Mouse (Mus musculus) intestine, embryonic 15.5 days (tissue): Measurements from ENCODE around the gene Myo16. TPM values are rescaled to one million over a fixed set of nuclear protein-coding genes. Genes with fewer than 3 reads are reported as not detected.

ENCODE experiments used
- ATAC-seq: fragments of 200-750 bp; cut with Nextera tagmentation; 2 replicates; pipeline ENCODE4 v1.8.0; 2017; ENCODE audit warnings: moderate TSS enrichment, moderate library complexity
- H3K27ac ChIP-seq: fragments of 300-500 bp; sonication (generic); 2 replicates; pipeline ENCODE4 v1.5.1; 2015; ENCODE audit warnings: mild to moderate bottlenecking, inconsistent platforms
- H3K27me3 ChIP-seq: fragments of 300-500 bp; sonication (generic); replicated peaks from 2 replicates; pipeline ENCODE4 v1.6.1; 2015; ENCODE audit warnings: inconsistent platforms
- H3K36me3 ChIP-seq: fragments of 300-500 bp; sonication (generic); 2 replicates; pipeline ENCODE4 v1.6.1; 2015; ENCODE audit warnings: inconsistent platforms
- H3K4me1 ChIP-seq: fragments of 300-500 bp; sonication (generic); replicated peaks from 2 replicates; pipeline ENCODE4 v1.6.1; 2015; ENCODE audit warnings: inconsistent platforms
- H3K4me2 ChIP-seq: fragments of 300-500 bp; sonication (generic); replicated peaks from 2 replicates; pipeline ENCODE4 v1.6.1; 2015; ENCODE audit warnings: mild to moderate bottlenecking, inconsistent platforms
- H3K4me3 ChIP-seq: fragments of 300-500 bp; sonication (generic); replicated peaks from 2 replicates; pipeline ENCODE4 v1.5.1; 2015; ENCODE audit warnings: inconsistent platforms
- H3K9ac ChIP-seq: fragments of 300-500 bp; sonication (generic); 2 replicates; pipeline ENCODE4 v1.6.1; 2015; ENCODE audit warnings: inconsistent platforms
- H3K9me3 ChIP-seq: fragments of 300-500 bp; sonication (generic); 2 replicates; pipeline ENCODE4 v1.6.1; 2016; ENCODE audit warnings: inconsistent platforms
- WGBS: fragments of 180-500 bp; shearing (Covaris S2); methylation state at CpG from one replicate; pipeline ENCODE4 v1.1.7; 2015; 5-methylcytosine and 5-hydroxymethylcytosine counted together
- polyA plus RNA-seq: library from polyadenylated mRNA; unstranded; fragments of >200 nt; fragmentation: Nextera tagmentation; extraction: Ambion mirVana; gene quantifications from 2 replicates; pipeline ENCODE4 v1.2.1, GENCODE M21; 2015

Gene Myo16
- polyA plus RNA-seq, 1 experiment from 2014 or later: 0.16 TPM

DNA sequence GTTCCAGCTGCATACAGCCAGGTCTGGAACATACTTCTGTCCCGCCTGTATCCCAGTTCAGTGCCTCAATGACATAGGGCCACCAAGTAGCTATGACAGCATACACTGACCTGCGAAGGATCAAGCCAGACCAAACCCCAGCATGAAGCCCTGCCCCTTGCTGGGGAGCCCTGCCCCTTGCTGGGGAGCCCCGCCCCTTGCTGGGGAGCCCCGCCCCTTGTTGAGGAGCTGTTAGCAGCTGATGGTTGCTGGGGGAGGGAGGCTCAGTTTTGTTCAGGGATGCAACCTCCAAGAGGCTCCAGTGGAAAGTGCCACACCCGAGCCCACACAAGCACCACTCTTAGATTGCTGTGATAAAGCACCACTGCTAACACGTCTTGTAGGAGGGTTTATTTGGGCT, 266.8 kb downstream of the Myo16 start:
- 81% methylated on average over 6 of the region's 6 CpGs for WGBS

DNA sequence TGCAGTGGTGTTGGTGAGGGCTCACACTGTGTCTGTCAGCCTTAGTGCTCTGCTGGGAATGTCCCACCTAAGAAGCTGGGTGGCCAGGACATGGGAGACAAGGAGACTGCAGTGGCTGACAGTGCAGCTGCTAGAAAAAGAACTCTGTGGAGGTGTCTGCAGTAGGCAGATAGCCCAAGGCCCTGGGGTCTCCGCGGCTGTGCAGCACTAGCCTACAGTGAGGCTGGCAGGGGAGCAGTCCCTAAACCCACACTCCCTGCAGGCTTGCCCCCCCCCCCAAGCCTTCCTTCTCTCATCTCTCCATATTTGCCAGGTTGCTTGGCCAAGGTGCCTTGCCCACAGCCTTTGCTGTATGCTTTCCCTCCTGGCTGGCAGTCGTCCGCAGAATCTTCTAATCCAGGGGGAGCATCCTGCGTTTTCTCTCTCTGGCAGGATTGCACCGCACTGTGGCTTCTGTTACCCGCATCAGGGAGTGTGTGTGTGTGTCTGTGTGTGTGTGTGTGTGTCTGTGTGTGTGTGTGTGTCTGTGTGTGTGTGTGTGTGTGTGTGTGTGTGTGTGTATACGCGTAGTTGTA, 267.9 kb downstream of the Myo16 start:
- no peak overlapping the region for H3K4me3 ChIP-seq
- H3K27me3 ChIP-seq: no peaks in the 10 kb centered on the region
- WGBS: 91% methylated on average over 9 of the region's 9 CpGs
- no peak for ATAC-seq
- no peaks in the 10 kb centered on the region for H3K36me3 ChIP-seq
- H3K4me1 ChIP-seq: no peaks in the 10 kb centered on the region
- H3K4me2 ChIP-seq: no peak overlapping the region
- H3K9me3 ChIP-seq: no peaks in the 10 kb centered on the region
- no peak overlapping the region for H3K27ac ChIP-seq
- H3K9ac ChIP-seq: no peak overlapping the region

More for the DNA sequence above, 266.8 kb downstream of the Myo16 start:
- no peaks in the 10 kb centered on the region for H3K27me3 ChIP-seq
- H3K4me3 ChIP-seq: no peak overlapping the region
- no peak overlapping the region for H3K9ac ChIP-seq
- no peaks in the 10 kb centered on the region for H3K9me3 ChIP-seq
- no peaks in the 10 kb centered on the region for H3K4me1 ChIP-seq
- H3K36me3 ChIP-seq: no peaks in the 10 kb centered on the region
- no peak overlapping the region for H3K27ac ChIP-seq
- no peak for ATAC-seq
- no peak overlapping the region for H3K4me2 ChIP-seq

DNA sequence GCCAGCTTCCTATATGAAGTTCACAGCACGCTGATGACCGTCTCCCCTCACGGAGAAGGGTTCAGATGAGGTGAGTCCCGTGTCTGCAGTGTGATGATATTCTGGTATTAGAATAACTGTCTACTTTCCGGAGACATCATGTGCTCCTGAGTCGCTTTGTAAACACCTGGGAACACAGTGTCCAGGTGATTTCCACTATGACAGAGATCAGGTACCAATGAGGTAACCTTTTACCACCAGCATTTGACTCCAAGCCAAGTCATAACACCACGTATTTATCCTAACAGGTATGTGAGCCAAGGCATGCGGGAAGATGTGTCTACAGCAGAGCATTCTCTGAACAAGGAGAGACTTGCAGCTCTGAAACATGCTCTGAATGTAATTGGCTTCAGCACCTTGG, 281.8 kb downstream of the Myo16 start:
- Histone ChIP-seq H3K9ac (no peak overlapping the region), H3K4me3 (no peak overlapping the region), H3K9me3 (no peaks in the 10 kb centered on the region), H3K4me1 (no peaks in the 10 kb centered on the region), H3K27ac (no peak overlapping the region), H3K4me2 (no peak overlapping the region), H3K27me3 (no peaks in the 10 kb centered on the region), H3K36me3 (no peaks in the 10 kb centered on the region)
- 82% methylated on average over 8 of the region's 8 CpGs for WGBS
- no peak for ATAC-seq

DNA sequence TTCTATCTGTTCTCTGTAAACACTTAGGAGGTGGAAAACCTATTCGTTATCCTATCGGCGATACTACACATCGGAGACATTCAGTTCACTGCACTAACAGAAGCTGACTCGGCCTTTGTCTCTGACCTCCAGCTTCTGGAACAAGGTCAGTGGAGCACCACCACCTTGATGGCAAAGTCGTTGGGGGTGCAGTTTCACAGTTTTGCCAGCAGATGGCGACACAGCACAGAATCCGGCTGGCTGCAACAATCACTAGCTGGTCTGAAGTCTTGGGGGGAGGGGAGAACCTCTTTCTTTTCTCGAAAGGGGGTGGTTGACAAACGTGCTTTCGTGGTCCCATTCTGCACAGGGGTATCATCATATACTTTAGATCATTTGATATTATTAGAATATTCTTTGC, 285.1 kb downstream of the Myo16 start:
- H3K36me3 ChIP-seq: no peaks in the 10 kb centered on the region
- H3K9ac ChIP-seq: no peak overlapping the region
- no peak overlapping the region for H3K27ac ChIP-seq
- H3K4me2 ChIP-seq: no peak overlapping the region
- H3K9me3 ChIP-seq: no peaks in the 10 kb centered on the region
- ATAC-seq: 0 out of 2 replicates have a peak, but pooled peaks have one; percentile 47
- H3K27me3 ChIP-seq: no peaks in the 10 kb centered on the region
- 14% methylated on average over 11 of the region's 11 CpGs for WGBS
- no peaks in the 10 kb centered on the region for H3K4me1 ChIP-seq
- no peak overlapping the region for H3K4me3 ChIP-seq

DNA sequence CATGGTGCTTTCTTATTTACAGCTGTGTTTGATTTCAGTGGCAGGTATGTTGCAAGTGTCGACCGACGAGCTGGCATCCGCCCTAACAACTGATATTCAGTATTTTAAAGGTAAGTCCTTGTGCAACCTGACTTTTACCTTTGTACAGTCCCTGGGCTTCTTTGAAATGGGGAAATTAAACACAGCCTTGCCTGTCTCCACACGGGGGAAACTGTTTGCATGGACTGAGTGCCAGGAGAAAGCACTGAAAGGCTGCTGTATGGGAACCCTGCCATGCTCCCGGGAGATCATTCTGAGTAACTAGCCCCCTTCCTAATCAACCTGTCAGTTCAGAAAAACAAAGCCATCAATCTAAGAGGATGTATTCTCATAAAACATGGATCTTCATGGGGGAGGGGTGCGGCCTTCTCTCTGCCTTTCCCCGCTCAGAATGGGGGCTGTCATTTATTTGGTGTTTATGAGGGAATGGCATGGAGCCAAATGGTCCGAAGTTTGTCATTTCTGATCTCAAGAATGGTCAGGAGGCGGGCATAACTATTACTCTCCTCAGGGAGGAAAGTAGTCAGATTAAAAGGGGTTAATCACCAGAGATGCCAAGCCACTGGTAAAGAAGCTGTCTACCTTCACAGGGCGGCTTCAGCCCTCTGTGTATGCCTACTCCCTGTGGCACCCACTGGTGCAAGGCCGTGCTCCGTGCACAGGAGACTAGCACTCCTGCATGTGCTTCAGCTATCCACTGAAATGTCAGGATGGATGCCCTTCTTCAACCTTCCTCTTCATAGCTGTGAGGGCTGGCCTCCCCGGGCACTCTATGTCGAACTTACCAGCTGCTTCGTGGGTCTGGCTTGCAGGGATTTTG, 286.1 kb downstream of the Myo16 start:
- H3K27me3 ChIP-seq: no peaks in the 10 kb centered on the region
- 66% methylated on average over 16 of the region's 16 CpGs for WGBS
- H3K4me2 ChIP-seq: no peak overlapping the region
- no peaks in the 10 kb centered on the region for H3K9me3 ChIP-seq
- ATAC-seq: no peak
- no peaks in the 10 kb centered on the region for H3K36me3 ChIP-seq
- no peak overlapping the region for H3K27ac ChIP-seq
- H3K4me1 ChIP-seq: no peaks in the 10 kb centered on the region
- no peak overlapping the region for H3K4me3 ChIP-seq
- H3K9ac ChIP-seq: no peak overlapping the region

DNA sequence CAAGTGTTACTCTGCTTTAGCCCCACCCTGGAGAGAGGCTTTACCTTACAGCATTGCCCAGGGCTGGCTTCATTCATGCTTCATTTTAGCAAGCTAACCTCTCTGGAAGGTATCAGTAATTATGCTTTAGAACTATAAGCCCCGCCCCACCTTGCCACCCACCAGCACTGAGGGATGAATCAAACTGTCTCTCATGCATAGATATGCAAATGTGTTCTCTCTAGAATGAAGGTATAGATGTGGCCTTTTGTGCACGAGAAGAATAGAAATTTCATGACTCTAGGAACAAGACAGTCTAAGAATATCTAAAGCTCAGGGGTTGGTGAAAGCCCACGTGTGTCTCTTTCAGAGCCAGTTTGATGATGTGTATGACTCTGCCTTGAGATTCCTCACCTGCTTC, 288.9 kb downstream of the Myo16 start:
- no peak overlapping the region for H3K9ac ChIP-seq
- H3K9me3 ChIP-seq: no peaks in the 10 kb centered on the region
- no peak overlapping the region for H3K27ac ChIP-seq
- WGBS: 73% methylated on average over 3 of the region's 3 CpGs
- no peak for ATAC-seq
- H3K4me3 ChIP-seq: no peak overlapping the region
- H3K27me3 ChIP-seq: no peaks in the 10 kb centered on the region
- no peak overlapping the region for H3K4me2 ChIP-seq
- no peaks in the 10 kb centered on the region for H3K36me3 ChIP-seq
- H3K4me1 ChIP-seq: no peaks in the 10 kb centered on the region

DNA sequence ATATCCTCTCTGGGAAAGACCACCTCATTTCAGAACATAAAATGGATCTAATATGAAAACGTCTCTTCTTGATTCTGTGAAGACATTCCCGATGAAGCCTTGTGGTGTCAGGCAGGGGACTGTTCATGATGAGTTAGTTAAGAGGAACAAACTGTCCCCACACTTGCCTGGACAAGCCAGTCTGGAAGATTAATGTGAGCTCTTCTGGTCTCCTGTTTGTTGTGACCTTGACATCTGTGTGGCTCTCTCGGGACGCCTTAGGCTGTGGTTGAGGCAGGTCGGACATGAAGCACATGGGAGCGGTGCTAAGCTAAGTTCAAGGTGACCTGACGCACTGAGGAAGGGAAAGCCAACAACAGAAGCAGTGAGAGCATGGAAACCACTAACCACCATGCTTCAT, 291.3 kb downstream of the Myo16 start:
- H3K9me3 ChIP-seq: no peaks in the 10 kb centered on the region
- no peaks in the 10 kb centered on the region for H3K4me1 ChIP-seq
- H3K27ac ChIP-seq: no peak overlapping the region
- H3K36me3 ChIP-seq: no peaks in the 10 kb centered on the region
- no peak overlapping the region for H3K4me2 ChIP-seq
- H3K4me3 ChIP-seq: no peak overlapping the region
- no peak for ATAC-seq
- H3K27me3 ChIP-seq: no peaks in the 10 kb centered on the region
- 72% methylated on average over 7 of the region's 7 CpGs for WGBS
- no peak overlapping the region for H3K9ac ChIP-seq

DNA sequence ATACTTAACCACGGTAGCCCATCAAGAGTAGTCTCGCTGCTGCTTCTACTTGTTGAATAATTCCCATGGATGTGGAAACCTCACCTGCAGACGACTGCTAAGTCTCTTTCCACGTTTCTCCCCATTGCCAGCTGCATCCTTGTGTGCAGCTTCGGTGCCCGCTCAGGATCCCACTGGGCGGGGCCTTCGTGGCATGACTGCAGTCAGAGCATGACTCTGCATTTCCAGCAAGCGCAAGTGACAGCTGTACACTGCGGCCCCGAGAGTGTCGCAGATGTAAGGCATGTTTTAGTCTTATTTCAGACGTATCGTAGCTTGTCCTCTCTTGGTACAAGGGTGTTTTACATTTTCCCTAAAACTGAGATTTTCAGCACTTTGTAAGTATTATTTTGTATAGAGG, 294.8 kb downstream of the Myo16 start:
- ATAC-seq: no peak
- Histone ChIP-seq H3K4me2 (no peak overlapping the region), H3K4me1 (no peaks in the 10 kb centered on the region), H3K9me3 (no peaks in the 10 kb centered on the region), H3K9ac (no peak overlapping the region), H3K4me3 (no peak overlapping the region), H3K27ac (no peak overlapping the region), H3K36me3 (no peaks in the 10 kb centered on the region), H3K27me3 (no peaks in the 10 kb centered on the region)
- 83% methylated on average over 14 of the region's 14 CpGs for WGBS

DNA sequence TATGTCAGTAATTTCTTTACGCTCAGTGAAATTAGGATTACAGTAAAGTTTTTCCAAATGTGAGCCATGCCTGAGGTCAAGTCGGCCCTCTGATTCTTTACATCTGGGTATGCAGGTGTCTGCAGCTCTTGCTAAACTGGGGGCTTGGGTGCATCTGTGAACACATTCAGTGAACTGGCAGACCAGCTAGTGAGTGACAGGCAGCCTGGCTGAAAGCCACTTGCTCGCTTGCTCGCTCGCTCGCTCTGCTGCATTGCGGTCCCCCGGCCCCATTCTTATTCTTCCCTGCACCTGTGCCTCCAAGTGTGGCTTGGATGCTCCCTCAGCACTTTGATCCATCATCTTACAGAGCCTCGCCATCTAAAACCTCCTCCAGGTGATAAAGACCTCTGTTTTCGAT, 299.3 kb downstream of the Myo16 start:
- Histone ChIP-seq H3K27ac (no peak overlapping the region), H3K9me3 (no peaks in the 10 kb centered on the region), H3K9ac (no peak overlapping the region), H3K27me3 (no peaks in the 10 kb centered on the region), H3K4me1 (no peaks in the 10 kb centered on the region), H3K4me2 (no peak overlapping the region), H3K4me3 (no peak overlapping the region), H3K36me3 (no peaks in the 10 kb centered on the region)
- ATAC-seq: no peak
- WGBS: 90% methylated on average over 10 of the region's 10 CpGs

DNA sequence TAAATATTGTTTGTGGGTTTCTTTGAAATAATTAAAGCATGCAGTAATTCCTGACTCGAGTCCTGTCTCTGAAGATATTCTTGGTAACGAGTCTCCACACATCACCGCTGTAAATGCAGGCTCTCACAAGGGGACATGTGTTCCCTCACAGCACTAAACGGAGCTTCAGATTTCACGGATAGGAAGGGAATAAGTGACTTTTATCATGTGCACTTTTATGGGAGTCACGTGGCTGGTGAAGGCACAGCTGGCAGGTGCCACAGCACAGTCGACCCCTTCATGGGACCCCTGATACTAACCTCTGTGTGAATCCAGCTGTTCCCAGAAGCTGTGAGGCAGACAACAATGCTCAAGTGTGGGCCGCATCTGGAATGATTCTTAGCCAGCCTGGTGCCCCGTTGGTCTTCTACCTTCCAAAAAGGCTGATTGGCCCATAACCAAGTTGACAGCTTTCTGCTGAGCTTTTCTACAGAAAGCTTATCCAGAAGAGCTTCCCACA, 304.5 kb downstream of the Myo16 start:
- H3K4me1 ChIP-seq: no peaks in the 10 kb centered on the region
- H3K9me3 ChIP-seq: no peaks in the 10 kb centered on the region
- H3K9ac ChIP-seq: no peak overlapping the region
- no peak overlapping the region for H3K27ac ChIP-seq
- H3K4me2 ChIP-seq: no peak overlapping the region
- no peaks in the 10 kb centered on the region for H3K36me3 ChIP-seq
- WGBS: 71% methylated on average over 9 of the region's 9 CpGs
- no peaks in the 10 kb centered on the region for H3K27me3 ChIP-seq
- ATAC-seq: no peak
- no peak overlapping the region for H3K4me3 ChIP-seq

DNA sequence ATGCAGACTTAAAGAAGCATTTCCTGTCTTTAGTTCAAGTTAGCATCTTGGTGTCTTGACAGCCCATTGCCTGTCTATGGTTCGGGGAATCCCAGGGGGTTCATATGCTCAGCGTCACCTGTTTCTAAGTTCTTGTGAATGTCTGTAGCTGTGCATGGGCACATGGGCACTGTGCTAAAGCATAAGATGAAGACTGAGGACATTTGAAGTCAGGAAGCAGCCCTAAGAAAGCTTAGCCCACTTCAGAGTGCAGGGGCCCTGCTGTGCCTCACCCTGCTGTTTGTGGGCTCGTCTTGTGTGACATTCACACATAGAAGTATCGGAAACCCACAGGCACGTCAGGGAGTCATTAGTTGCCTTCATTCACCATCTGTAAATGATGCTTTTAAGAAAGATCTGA, 308.6 kb downstream of the Myo16 start:
- H3K4me3 ChIP-seq: no peak overlapping the region
- no peaks in the 10 kb centered on the region for H3K27me3 ChIP-seq
- 72% methylated on average over 5 of the region's 5 CpGs for WGBS
- H3K27ac ChIP-seq: no peak overlapping the region
- no peaks in the 10 kb centered on the region for H3K4me1 ChIP-seq
- H3K4me2 ChIP-seq: no peak overlapping the region
- H3K9ac ChIP-seq: no peak overlapping the region
- no peak for ATAC-seq
- no peaks in the 10 kb centered on the region for H3K36me3 ChIP-seq
- H3K9me3 ChIP-seq: no peaks in the 10 kb centered on the region

DNA sequence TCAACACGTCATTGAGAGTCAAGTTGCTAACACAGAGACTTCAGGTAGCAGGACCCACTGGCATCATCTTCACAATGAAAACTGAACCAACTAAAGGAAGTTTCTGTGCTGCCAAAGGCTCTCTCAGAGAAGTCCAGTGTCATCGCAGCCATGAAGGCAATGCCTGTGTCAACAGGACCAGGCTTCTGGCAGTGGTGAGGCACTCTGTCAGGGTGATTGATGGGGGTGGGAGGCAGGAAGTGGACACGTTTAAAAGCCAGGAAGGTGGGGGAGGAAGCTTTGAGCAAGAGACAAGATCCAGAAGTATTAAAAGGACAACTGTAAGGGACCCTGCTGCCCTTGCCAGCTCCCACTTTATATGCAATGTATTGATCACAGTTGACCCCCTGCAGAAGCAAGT, 314.8 kb downstream of the Myo16 start:
- no peaks in the 10 kb centered on the region for H3K27me3 ChIP-seq
- no peaks in the 10 kb centered on the region for H3K9me3 ChIP-seq
- H3K4me1 ChIP-seq: no peaks in the 10 kb centered on the region
- H3K36me3 ChIP-seq: no peaks in the 10 kb centered on the region
- WGBS: 28% methylated on average over 3 of the region's 3 CpGs
- ATAC-seq: no peak
- H3K9ac ChIP-seq: no peak overlapping the region
- no peak overlapping the region for H3K27ac ChIP-seq
- H3K4me2 ChIP-seq: no peak overlapping the region
- H3K4me3 ChIP-seq: no peak overlapping the region

DNA sequence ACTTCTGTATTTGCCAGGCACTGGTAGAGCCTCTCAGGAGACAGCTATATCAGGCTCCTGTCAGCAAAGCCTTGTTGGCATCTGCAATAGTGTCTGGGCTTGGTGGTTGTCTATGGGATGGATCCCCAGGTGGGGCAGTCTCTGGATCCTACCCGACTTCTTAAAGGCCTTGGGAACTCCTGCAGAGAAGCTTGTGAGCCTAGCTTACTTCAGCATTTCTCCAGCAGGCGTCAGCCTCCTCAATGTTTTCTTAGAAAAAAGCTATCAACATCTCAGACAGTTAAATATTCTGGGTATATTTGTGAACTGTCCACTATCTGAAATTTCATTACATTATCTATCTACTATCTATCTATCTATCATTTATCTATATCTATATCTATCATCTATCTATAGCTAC, 315.9 kb downstream of the Myo16 start:
- H3K9ac ChIP-seq: no peak overlapping the region
- no peaks in the 10 kb centered on the region for H3K27me3 ChIP-seq
- WGBS: 57% methylated on average over 2 of the region's 2 CpGs
- H3K4me3 ChIP-seq: no peak overlapping the region
- no peaks in the 10 kb centered on the region for H3K9me3 ChIP-seq
- no peak overlapping the region for H3K27ac ChIP-seq
- no peaks in the 10 kb centered on the region for H3K36me3 ChIP-seq
- no peaks in the 10 kb centered on the region for H3K4me1 ChIP-seq
- no peak for ATAC-seq
- no peak overlapping the region for H3K4me2 ChIP-seq
